Mouse (Mus musculus) adrenal gland, adult (tissue): ENCODE data around the gene Rab4a.

Experiments
- DNase-seq, 2 experiments: peaks; one replicate each; pipeline ENCODE4 v3.0.0; 2022 to 2023; ENCODE audit warnings: low spot score in 1 of 2; ENCODE audit not compliant: inconsistent age in 2 of 2

Rab4a gene

DNA sequence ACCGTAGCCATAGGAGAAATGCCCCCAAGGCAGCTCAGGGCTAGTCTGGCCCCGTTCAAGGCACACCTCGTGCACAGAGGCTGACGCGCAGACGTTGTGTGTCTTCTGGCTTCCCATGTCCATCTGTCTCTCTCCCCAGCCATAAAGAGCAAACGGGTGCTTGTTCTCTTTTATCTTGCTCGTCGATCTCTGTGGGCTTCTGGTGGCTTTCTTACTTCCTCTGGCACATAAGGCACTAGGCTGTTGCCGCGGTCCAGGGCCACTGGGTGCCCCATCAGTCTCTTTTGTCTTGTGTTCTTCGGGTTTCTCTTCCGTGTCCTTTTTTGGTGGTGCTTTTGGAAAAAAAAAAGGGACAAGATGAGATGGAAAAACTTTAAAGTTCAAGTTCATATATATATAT is 39.3 kb downstream of the Rab4a start:
- no peak for DNase-seq

DNA sequence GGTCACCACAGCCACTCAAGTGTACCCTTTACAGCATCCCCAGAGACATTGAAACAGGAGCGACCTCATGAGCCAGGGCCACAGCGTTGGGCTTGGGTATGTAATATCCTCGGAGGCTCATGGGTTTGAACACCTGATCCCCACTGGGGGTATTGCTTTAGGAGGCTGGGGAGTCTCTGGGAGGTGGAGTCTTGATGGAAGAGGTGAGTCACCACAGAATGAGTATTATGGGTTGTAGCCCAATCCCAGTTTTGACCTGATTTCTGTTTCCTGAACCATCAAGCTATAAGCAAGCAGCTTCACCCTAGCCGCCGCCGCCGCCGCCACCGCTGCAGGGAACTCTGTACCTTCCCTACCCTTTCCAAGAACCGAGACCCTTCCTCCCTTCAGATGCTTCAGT is 40.2 kb downstream of the Rab4a start:
- peak in 1 of 2 experiments; percentile 43 for DNase-seq

DNA sequence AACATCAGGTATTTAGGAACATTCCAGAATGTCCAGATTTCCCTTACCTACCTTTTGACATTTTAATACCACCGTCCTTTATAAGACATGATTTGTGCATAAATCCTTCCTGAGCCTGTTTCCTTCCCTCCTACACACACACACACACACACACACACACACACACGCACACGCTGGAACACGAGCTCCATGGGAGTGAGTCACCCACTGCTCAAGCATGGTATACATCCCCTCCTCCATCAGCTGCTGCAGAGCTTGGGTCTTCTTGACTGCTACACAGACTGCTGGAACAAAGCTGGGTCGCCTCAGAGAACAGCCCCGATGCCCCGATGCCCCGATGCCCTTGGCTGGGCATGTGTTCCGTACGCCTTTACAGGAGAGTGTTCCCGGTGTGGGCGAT is 40.7 kb downstream of the Rab4a start:
- no peak for DNase-seq

DNA sequence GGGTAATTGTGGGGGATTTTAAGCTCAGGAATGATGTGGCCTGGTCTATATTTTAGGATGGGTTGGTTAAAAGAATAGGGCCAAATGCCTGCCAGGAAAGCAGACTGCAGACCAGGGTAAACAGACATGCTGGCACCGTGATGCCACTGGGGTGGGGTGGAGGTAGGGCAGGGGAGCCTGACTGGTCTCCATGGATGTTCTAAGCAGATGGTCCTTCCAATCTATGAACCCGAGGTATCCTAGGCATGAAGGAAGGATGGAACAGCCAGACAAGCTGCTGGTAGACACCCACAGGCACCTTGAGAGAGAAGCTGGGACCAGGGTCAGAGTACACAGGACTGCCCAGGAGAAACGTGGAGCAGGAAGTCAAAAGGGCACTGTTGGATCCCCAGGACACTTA is 41.8 kb downstream of the Rab4a start:
- DNase-seq: no peak

DNA sequence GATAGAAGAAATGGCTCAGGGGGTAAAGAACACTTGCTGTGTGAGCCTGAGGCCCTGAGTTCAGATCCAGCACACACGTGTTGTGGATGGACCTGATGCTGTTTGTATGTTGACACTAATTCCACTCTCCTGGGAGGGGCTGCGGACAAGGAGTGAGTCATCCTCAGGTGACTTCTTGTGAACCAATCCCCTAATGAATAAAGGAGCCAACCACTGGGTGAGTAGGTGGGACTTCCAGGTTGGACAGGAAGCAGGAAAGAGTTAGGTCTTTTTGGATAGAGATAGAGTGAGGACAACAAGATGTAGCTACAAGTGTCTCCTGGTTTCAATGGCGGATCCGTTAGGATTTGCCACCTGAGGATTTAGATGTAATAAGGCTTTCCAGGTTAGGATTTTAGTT is 43.6 kb downstream of the Rab4a start:
- DNase-seq: no peak

DNA sequence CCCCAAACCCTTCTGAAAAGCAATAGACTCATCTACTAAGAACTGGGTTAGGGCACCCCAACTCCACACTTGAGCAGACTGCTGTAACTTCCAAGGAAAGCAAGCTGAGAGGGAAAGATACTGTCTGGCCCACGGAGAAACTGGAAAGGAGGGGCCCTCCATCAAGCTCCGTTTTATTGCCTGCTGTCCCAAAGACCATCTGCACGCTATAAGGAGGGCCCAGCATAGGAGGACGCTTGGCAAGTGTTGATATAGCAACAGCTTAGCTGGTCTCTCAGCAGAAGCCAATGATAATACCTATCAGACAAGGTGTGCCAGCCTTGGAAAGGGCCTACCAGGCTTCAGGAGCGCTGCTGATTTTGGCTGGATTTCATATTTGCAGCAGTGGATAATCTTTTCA is 45.8 kb downstream of the Rab4a start:
- no peak for DNase-seq

DNA sequence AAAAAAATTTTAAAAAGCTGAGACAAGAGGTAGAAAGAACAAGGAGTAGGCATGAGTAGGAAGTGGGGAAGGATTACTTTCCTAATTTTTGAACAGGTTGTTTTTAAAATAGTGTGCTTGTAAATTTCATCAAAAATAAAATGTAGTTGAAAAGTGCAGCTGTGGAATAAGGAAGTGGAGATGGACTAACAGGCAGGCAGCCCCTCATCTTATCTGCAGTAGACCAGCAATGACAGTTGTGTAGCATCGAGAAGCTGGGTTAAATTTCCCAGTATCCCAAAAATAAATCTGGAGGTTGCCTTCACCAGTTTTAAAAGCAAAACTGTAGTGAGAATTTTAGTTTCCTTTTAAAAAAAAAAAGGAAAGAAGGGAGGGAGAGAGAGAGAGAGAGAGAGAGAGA is 48.5 kb downstream of the Rab4a start:
- no peak for DNase-seq

DNA sequence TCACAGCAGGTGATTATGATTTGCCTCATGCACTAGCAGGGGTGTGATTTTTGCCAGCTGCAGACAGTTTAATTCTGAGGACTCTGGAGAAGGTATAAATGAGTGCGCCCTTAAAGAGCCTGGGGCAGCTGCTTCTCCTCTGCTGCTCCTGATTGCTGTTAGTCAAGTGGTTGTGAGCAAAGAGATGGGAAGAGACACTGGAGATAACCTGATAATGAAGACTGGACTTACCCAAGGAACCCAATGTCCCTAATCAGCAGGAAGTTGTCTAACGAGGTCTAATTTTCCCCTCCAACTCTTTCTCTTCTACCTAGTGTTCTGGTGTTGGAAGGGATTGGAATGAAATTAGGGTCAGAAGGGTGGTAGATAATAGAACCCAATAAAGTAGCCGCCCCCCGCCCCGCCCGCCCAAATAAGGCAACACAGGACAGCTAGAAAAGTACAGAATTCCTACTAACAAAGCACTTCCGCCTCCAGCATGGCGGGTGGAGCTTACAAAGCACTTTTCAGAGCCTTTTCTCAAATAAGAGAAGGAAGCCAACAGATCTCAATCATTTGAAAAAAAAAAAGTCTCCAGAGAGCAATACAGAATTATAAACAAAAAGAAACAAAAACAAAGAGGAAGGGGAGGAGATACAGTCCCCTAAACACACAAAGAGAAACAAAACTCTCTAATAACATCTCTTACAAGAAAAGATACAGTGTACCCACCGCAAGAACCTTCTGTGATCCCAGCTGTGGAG is 49.1 kb downstream of the Rab4a start:
- no peak for DNase-seq

DNA sequence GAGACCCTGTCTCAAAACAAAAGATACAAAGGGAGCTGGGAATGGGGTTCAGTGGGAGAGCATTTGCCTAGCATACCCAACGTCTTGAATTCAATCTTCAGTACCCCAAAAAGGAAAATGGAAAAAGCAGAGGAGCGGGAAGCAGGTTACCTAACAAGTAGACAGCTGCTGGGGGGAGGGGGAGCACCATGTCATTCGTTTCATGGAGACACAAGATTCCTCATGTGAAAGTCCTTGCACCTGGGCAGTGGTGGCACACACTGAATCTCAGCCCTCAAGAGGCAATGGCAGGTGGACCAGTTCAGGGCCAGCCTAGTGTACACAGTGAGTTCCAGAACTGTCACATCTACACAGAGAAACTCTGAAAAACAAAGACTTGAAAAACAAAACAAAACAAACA is 51.6 kb downstream of the Rab4a start:
- DNase-seq: no peak

DNA sequence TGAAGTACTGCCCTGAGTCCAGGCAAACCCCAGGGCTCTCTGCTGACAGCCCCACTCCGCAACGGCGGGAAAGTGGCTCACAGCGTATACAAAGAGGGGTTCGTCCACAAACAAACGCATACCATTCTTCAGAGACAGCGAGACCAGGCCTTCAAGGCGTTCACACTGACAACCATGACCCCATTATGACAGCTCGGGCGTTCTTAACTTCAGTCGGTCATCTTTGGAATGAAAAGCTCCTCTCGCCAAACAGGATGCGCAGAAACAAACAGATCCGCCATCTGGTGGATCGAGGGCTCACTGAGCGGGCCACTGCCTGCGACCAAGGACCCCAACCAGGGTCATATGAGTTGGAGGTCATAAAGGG is 52.8 kb downstream of the Rab4a start:
- no peak for DNase-seq

DNA sequence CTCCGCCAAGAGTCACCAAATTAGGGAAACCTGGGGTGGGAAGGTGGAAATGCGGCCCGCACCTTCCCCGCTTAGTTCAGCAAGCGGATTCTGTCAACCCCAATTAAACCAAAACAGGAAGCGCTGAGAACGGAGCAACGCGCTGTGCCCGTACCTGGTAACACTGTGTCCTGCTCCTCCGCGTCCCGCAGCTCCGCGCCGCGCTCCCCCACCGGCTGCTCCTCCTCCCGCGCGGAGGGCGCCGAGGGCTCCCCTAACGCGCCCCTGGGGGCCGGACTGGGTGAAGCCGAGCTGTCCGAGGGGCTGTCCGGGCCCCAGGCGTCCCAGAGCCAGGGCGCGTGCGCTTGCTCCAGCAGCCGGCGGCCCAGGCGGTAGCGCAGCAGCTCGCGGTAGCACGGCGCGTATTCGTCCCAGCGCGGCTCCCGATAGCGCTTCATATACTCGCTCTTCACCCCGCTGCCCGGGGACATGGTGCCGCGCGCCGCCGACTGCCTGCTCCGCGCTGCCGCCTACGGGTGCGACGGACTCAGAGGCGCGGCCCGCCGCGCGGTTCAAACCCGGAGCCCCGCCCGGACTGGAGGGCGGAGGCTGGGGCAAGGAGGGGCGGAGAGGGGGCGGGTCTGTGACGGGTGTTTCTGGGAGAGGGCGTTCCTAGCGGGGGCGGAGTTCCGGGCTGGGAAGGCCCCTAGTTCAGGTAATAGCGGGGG is 53.3 kb downstream of the Rab4a start:
- peak; percentile 93 to 97 for DNase-seq

DNA sequence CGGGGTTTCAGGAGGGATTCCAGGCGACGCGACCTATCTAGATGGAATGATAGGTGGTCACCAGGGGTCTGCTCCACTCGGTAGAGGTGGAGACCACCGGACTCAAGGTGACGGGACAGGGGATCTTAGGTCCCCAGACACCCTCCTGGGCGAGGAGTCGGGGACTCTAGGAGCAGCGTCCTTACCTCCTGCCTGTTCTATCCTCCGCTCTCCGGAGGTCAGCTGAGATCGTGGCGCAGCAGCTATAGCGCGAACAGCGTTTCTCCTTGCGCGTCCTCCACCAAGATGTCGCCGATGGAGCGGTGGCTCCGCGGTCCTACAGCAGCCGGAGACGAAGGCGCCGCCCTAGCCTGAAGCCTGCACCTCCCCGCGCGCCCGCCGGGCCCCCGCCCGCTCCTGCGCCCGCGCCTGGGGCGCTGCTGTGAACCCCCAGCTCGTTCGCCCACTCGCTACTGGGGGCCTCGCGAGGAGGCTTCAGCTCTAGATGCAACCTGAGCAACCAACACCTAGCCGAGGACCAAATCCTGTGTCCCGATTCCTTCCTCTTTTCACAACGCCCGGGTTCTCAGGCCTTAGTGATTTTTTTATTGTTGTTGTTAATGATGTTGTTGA is 54.0 kb downstream of the Rab4a start, which contains the start of gene Ccsap:
TSS of gene Ccsap (minus strand) at position 562 of the 612 bp plus-strand sequence.
- peak; percentile 60 to 81 for DNase-seq

DNA sequence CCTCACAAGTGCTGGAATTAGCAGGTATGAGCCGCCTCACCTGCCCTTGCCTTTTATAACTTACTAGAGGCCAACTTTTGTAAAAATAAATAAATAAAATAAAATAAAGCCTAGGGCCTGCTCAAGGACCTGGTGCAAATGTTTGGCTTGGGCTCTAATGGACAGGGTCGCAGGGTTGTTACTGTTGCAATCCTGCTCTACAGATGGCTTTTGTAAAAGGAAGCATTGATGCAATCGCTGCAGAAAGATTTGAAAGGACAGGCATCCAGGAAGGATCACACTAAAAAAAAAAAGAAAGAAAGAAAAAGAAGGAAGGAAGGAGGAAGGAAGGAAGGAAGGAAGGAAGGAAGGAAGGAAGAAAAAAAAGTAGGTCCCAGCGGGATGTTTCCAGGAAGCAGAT is 54.6 kb downstream of the Rab4a start:
- no peak for DNase-seq

DNA sequence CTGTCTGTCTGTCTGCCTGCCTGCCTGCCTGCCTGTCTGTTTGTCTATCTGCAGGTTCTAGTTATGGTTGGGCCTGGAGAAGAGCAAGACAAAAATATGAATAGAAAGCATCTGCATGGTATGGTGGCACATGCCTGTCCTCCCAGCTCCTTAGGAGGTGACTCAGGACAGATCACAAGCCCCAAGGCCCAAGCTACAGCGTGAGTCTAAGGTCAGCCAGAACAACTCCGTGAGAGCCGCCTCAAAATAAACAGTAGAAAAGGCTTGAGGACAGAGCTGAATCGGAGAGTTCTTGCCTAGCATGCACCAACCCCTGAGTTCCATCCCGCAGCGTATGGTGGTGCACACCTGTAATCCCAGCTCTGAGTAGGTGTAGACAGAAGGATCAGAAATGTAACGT is 60.0 kb downstream of the Rab4a start:
- DNase-seq: peak; percentile 33 to 58

DNA sequence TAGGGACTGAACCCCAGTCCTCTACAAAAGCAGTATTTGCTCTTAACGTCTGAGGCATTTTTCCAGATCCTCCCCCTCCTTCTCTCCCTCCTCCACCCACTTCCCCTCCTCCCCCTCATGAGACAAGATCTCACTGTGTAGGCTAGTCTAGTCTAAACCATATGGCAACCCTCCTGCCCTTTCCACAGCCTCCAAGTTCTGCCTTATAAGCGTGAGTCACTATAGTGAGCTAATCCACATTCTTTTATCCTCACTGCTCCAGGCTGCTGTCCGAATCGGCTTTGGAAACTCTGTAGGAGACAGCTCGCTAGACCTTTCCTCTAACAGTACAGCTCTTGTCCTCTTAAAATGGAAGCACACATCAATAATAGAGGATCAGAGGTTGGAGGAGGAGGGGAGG is 61.2 kb downstream of the Rab4a start:
- DNase-seq: peak; percentile 24 to 60

DNA sequence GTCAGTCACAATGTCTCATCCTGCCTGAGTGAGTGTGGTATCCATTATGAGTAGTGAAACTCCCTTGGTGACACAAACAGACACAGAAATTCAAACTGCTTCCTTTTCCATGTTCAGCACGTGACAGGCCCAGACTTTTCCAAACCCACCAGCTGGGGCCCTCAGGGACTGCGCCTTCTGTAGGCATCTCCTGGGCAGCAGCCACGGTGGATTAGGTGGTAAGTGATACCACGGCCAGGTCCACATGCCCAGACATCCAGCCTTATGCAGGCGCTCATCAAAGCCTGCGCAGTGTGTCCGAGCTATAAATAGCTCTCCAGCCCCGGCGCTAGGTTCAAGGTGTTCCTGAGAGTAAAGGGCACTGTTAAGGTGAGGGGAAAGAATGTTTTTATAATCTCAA is 66.3 kb downstream of the Rab4a start:
- DNase-seq: no peak

DNA sequence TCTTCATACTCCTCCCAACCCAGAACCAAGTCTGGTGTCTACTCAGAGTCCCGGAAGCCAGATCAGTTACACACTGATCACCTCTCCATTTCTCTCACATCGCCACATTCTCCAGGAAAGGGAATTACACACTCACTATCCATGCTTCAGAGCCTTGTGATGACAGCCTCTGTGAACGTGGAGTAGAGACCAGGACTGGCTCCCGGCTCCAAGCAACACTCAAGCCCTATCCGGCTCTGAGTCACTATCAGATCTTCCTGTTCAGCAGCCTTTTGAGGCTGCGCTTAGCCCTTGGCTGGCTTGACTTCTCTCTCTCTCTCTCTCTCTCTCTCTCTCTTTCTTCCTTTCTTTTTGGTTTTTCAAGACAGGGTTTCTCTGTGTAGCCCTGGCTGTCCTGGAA is 67.6 kb downstream of the Rab4a start:
- DNase-seq: no peak

DNA sequence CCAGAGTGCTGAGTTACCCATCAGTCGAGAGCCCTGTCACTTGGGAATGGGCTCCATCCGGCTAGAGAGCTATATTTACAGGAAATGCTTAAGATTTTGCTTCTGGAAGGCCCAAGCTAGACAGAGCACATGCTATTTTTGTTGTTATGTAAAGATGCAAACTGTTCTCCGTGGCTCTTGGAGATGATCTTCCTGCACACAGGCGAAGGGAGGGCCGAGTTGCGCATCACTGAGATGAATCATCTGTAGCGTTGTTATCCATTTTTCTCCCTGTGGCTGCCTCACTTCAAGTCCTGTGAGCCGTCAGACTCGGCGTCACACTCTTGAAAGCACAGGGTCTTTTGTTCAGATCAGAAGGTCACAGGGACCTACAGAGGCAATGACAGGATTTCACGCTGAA is 68.5 kb downstream of the Rab4a start:
- DNase-seq: no peak

DNA sequence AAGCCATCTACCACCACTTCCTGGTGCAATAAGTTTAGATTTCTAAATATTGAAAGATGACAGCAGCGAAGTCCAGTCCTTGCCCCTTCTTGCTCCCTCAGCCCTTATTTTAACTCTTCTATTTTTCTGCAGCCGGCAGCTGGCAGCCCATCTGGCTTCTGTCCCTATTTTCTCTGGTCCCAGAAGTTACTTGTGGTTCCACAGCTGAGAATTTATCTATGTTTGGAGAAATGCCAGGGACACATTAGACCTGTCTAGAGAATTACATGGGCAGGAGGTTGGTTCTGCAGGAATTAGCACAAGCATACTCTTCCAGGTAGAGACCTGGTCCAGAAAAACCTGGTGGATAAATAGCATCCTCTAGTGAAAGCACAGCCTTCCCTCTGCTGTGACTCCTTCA is 72.1 kb downstream of the Rab4a start:
- DNase-seq: no peak

DNA sequence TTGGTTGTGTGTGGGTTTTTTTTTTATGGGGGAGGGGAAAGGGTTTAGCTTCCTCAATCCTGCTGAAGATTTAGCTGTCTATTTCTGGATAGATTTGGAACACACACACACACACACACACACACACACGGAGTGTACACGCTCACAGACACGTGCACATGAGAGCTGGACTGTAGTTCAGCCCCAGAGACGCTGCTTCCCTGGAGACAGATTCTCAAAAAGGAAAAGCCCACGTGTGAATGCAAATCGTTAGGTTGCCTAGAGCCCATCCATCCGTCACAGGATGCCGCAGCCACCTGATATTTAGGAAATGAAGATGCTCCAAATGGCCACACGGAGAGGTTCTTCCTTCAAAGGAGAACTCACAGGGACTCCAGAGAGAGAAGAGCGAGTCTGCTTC is 74.5 kb downstream of the Rab4a start:
- no peak for DNase-seq

DNA sequence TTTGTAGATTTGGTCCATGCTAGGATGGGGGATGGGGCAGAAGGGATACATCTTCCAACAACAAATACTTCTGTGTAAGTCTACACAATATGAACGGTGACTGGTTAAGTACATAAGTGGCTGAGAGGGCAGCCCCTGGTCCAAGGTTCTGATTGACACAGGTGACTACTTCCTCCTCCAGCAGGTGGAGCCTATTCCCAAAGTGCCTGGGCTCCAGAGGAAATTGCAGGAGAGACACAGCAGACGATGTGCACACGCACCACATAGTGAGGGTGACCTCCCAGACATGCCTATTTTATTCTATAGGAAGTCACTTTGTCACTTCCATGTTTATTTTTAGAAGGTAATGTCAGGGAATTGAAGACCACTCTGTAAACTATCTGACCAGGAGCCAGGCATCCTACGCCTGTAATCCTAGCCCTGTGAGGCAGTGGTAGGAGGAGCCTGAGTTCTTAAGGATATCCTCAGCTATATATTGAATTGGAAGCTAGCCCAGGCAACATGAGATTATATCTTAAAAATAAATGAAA is 75.1 kb downstream of the Rab4a start:
- DNase-seq: no peak

DNA sequence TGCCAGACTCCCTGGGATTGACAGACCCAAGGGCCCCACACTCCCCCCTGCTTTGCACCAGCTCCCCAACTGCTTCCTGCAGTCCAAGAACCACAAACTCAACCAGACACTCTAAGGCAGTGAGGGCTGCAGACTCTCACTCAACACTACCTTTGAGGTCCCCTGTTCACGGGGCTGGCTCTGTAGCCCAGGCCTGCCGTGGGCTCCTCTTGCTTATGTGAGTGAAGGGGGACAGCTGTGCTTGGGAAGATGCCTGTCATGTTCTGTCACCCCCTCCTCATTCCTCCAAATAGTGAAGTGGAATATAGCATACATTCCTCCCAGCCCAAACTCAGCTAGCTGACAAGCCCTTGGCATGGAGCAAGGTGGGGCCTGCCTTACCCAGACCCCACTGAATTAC is 76.6 kb downstream of the Rab4a start:
- no peak for DNase-seq
